Mouse (Mus musculus) forebrain, postnatal 0 days (tissue): Measurements from ENCODE around the gene Pvr. TPM values are rescaled to one million over a fixed set of nuclear protein-coding genes. Genes with fewer than 3 reads are reported as not detected.

Experiments used
- ATAC-seq: fragments of 200-750 bp; cut with Nextera tagmentation; 2 replicates; pipeline ENCODE4 v1.8.0; 2017; ENCODE audit warnings: mild to moderate bottlenecking, moderate library complexity
- DNase-seq: peaks from one replicate; pipeline ENCODE4 v3.0.0-alpha.2; 2015
- H3K27ac ChIP-seq: fragments of 300-500 bp; sonication (generic); 2 replicates; pipeline ENCODE4 v1.5.1; 2014; ENCODE audit warnings: low read depth, mild to moderate bottlenecking, antibody characterized with exemption, low read length, moderate library complexity, mixed read lengths
- H3K27me3 ChIP-seq: fragments of 300-500 bp; sonication (generic); 2 replicates; pipeline ENCODE4 v1.6.1; 2014; ENCODE audit warnings: mild to moderate bottlenecking, low read length, mixed read lengths; ENCODE audit not compliant: insufficient read depth
- H3K36me3 ChIP-seq: fragments of 300-500 bp; sonication (generic); 2 replicates; pipeline ENCODE4 v1.6.1; 2014; ENCODE audit warnings: mild to moderate bottlenecking, moderate library complexity; ENCODE audit not compliant: insufficient read depth
- H3K4me1 ChIP-seq: fragments of 300-500 bp; sonication (generic); 2 replicates; pipeline ENCODE4 v1.6.1; 2014; ENCODE audit warnings: antibody characterized with exemption; ENCODE audit not compliant: insufficient read depth
- H3K4me2 ChIP-seq: fragments of 300-500 bp; sonication (generic); 2 replicates; pipeline ENCODE4 v1.6.1; 2014; ENCODE audit warnings: low read depth, mild to moderate bottlenecking, moderate library complexity
- H3K4me3 ChIP-seq: fragments of 300-500 bp; sonication (generic); 2 replicates; pipeline ENCODE4 v1.5.1; 2014; ENCODE audit warnings: low read depth, low read length, mixed read lengths
- H3K9ac ChIP-seq: fragments of 300-500 bp; sonication (generic); 2 replicates; pipeline ENCODE4 v1.6.1; 2014; ENCODE audit warnings: mild to moderate bottlenecking
- H3K9me3 ChIP-seq: fragments of 300-500 bp; sonication (generic); 2 replicates; pipeline ENCODE4 v1.6.1; 2016; ENCODE audit warnings: low read length
- CTCF ChIP-seq: sonication (generic); IDR thresholded peaks from 2 replicates; pipeline ENCODE4 v1.5.1; 2016; ENCODE audit warnings: antibody characterized with exemption, control low read depth, low read depth
- WGBS: fragments of 180-500 bp; shearing (Covaris S2); extraction: QIAGEN DNeasy Blood & Tissue Kit; methylation state at CpG from one replicate; pipeline ENCODE4 v1.1.7; 2014; 5-methylcytosine and 5-hydroxymethylcytosine counted together
- polyA plus RNA-seq: library from polyadenylated mRNA; unstranded; fragments of >200 nt; fragmentation: Nextera tagmentation; extraction: Ambion mirVana; gene quantifications from 2 replicates; pipeline ENCODE4 v1.2.1, GENCODE M21; 2015
- total RNA-seq: library from RNA; depleted of rRNA; stranded (reverse); fragments of >200 nt; gene quantifications from 2 replicates; pipeline ENCODE4 v1.2.3, GENCODE M21; 2014

Gene Pvr
- total and polyA plus RNA-seq, 2 experiments from 2014 or later: 6.1 to 12.8 TPM

DNA sequence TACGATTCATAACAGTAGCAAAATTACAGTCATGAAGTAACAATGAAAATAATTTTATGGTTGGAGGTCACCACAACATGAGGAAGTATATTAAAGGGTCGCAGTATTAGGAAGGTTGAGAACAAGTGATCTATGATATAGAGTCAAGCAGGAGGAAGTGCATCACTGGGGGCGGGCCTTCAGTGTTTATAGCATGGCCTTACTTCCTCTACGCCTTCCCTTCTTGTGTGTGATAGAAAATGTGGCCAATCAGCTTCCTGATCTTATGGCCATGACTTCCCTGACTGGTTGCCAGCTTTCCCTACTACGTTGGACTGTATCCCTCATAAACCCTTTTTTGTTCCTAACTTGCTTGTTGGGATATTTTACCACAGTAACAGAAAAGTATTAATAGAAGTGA lies 24.2 kb upstream of the Pvr start:
- Histone ChIP-seq H3K4me3 (no peak overlapping the region), H3K9me3 (no peaks in the 10 kb centered on the region), H3K27me3 (no peaks in the 10 kb centered on the region), H3K27ac (no peak overlapping the region), H3K4me2 (no peak overlapping the region), H3K36me3 (no peaks in the 10 kb centered on the region), H3K4me1 (no peaks in the 10 kb centered on the region), H3K9ac (no peak overlapping the region)
- DNase-seq (no peak), ATAC-seq (no peak)
- no peak for TF ChIP-seq CTCF
- WGBS: 87% methylated on average over 5 of the region's 5 CpGs

GRCm38 (mm10) chr7:19944709-19945108 lies 23.7 kb upstream of the Pvr start:
- DNase-seq (no peak), ATAC-seq (no peak)
- H3K27me3 ChIP-seq: no peaks in the 10 kb centered on the region
- H3K4me3 ChIP-seq: no peak overlapping the region
- no peaks in the 10 kb centered on the region for H3K36me3 ChIP-seq
- 94% methylated on average over 8 of the region's 8 CpGs for WGBS
- H3K9ac ChIP-seq: no peak overlapping the region
- no peak overlapping the region for H3K27ac ChIP-seq
- no peak overlapping the region for H3K4me2 ChIP-seq
- no peaks in the 10 kb centered on the region for H3K4me1 ChIP-seq
- H3K9me3 ChIP-seq: no peaks in the 10 kb centered on the region
- TF ChIP-seq CTCF: no peak

DNA sequence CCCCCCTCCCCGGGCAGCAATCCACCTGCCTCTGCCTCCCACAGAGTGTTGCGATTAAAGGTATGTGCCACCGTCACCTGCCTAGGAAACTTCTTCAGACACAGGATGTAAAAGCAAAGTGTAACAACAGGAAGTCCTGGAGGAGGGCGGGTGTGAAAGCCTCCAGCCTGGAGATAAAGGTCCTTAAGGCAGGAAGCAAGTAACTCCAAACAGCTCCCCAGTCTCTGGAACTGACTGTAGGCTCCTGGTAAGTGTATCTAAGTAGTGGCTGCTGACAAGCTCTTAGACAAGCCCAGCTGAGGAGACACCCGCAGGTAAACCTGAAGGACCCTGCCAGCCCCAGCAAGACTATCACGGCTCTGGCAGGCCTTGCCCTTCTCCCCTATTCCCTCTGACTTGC lies 19.3 kb upstream of the Pvr start:
- Histone ChIP-seq H3K9me3 (no peaks in the 10 kb centered on the region), H3K4me2 (no peak overlapping the region), H3K36me3 (no peaks in the 10 kb centered on the region), H3K27ac (no peak overlapping the region), H3K4me1 (no peaks in the 10 kb centered on the region), H3K27me3 (no peaks in the 10 kb centered on the region), H3K9ac (no peak overlapping the region), H3K4me3 (no peak overlapping the region)
- ATAC-seq (no peak), DNase-seq (no peak)
- TF ChIP-seq CTCF: no peak
- 52% methylated on average over 5 of the region's 6 CpGs for WGBS

- Histone ChIP-seq H3K4me3 (no peak overlapping the region), H3K27me3 (no peaks in the 10 kb centered on the region), H3K9ac (no peak overlapping the region), H3K4me2 (no peak overlapping the region), H3K27ac (no peak overlapping the region), H3K9me3 (no peaks in the 10 kb centered on the region), H3K36me3 (no peaks in the 10 kb centered on the region), H3K4me1 (no peaks in the 10 kb centered on the region)
- ATAC-seq (no peak), DNase-seq (no peak)
- WGBS: 57% methylated on average over 12 of the region's 12 CpGs
- no peak for TF ChIP-seq CTCF
Observed at GRCm38 (mm10) chr7:19939555-19940235, 18.7 kb upstream of the Pvr start.

DNA sequence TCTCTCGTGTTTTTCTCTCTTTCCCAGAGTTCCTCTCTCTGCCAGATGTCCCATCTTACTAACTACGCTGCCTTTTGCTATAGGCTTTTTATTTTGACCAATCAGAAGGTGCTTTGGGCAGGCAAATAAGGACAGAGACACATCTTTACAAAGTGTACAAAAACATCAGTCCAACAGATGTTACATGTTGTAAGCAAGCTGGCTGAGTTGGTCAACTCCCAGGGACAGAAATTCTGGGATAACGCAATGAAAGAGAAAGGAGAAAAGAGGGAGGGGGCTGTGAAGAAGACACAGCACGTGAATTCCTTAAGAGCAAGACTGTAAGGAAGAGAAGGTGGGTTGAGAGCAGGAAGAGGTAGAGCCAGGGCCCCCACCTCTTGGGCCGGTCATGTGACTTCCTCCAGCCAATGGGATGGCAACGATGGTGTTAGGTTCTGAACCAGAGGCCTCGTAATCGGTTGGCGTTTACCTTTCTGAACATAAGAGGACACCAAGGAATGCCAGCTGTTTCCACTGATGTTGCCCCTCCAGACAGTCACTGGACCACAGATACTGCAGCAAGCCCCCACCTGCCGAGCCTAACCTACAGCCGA lies 16.4 kb upstream of the Pvr start:
- ATAC-seq: no peak
- Histone ChIP-seq H3K9me3 (no peaks in the 10 kb centered on the region), H3K4me3 (no peak overlapping the region), H3K4me2 (no peak overlapping the region), H3K9ac (no peak overlapping the region), H3K27me3 (no peaks in the 10 kb centered on the region), H3K27ac (no peak overlapping the region), H3K36me3 (no peaks in the 10 kb centered on the region), H3K4me1 (no peaks in the 10 kb centered on the region)
- 79% methylated on average over 11 of the region's 11 CpGs for WGBS
- TF ChIP-seq CTCF: no peak
- DNase-seq: no peak

GRCm38 (mm10) chr7:19935961-19936360 lies 15.0 kb upstream of the Pvr start:
- DNase-seq (no peak), ATAC-seq (no peak)
- no peak overlapping the region for H3K27ac ChIP-seq
- H3K4me2 ChIP-seq: no peak overlapping the region
- H3K27me3 ChIP-seq: no peaks in the 10 kb centered on the region
- WGBS: 62% methylated on average over 6 of the region's 6 CpGs
- H3K9me3 ChIP-seq: no peaks in the 10 kb centered on the region
- TF ChIP-seq CTCF: no peak
- no peak overlapping the region for H3K4me3 ChIP-seq
- no peak overlapping the region for H3K9ac ChIP-seq
- H3K36me3 ChIP-seq: no peaks in the 10 kb centered on the region
- no peaks in the 10 kb centered on the region for H3K4me1 ChIP-seq

GRCm38 (mm10) chr7:19935171-19935751 lies 14.3 kb upstream of the Pvr start:
- Histone ChIP-seq H3K4me3 (no peak overlapping the region), H3K27ac (no peak overlapping the region), H3K27me3 (no peaks in the 10 kb centered on the region), H3K9ac (no peak overlapping the region), H3K36me3 (no peaks in the 10 kb centered on the region), H3K4me2 (no peak overlapping the region), H3K9me3 (no peaks in the 10 kb centered on the region), H3K4me1 (no peaks in the 10 kb centered on the region)
- no peak for ATAC-seq
- TF ChIP-seq CTCF: no peak
- WGBS: 84% methylated on average over 20 of the region's 20 CpGs
- DNase-seq: no peak
